Mouse (Mus musculus) CH12.LX (cell line): Measurements from ENCODE around the gene Mical3. TPM values are rescaled to one million over a fixed set of nuclear protein-coding genes. Genes with fewer than 3 reads are reported as not detected.
A peak's percentile ranks its signal among the peaks of the same experiment; 100 is the strongest.

ENCODE experiments used
- DNase-seq: peaks from one replicate; pipeline ENCODE4 v3.0.0-alpha.2; 2013; ENCODE audit errors: extremely low read depth
- H3K27ac ChIP-seq: 2 replicates; pipeline ENCODE4 v1.5.1; 2012; ENCODE audit warnings: low read depth, mild to moderate bottlenecking, control low read depth, moderate library complexity; ENCODE audit not compliant: insufficient read depth
- H3K27me3 ChIP-seq: replicated peaks from 2 replicates; pipeline ENCODE3; 2012; ENCODE audit warnings: inconsistent platforms
- H3K36me3 ChIP-seq, 2 experiments: replicated peaks in 1 of 2; 2 replicates each; pipeline versions ENCODE3 to v1.6.1; 2012; ENCODE audit warnings: inconsistent platforms in 1 of 2, low read length in 1 of 2, mild to moderate bottlenecking in 1 of 2, mixed read lengths in 1 of 2, moderate library complexity in 1 of 2; ENCODE audit not compliant: control insufficient read depth in 1 of 2, insufficient read depth in 1 of 2
- H3K4me1 ChIP-seq, 2 experiments: 2 replicates each; pipeline ENCODE4 v1.6.1; 2012; ENCODE audit warnings: inconsistent platforms in 1 of 2, moderate library complexity in 1 of 2; ENCODE audit not compliant: insufficient read depth in 2 of 2, control insufficient read depth in 1 of 2
- H3K4me2 ChIP-seq: 2 replicates; pipeline ENCODE4 v1.6.1; 2012; ENCODE audit warnings: low read depth, mild to moderate bottlenecking, control low read depth; ENCODE audit not compliant: poor library complexity, insufficient read depth, severe bottlenecking
- H3K4me3 ChIP-seq, 3 experiments: fragments of 150-350 bp in 1 of 3; sonication (generic) in 1 of 3; replicated peaks in 1 of 3; 2 replicates each; pipeline versions ENCODE3 to v1.5.1; 2011 to 2012; ENCODE audit warnings: low read depth in 2 of 3, low read length in 2 of 3, mild to moderate bottlenecking in 2 of 3, moderate library complexity in 2 of 3, control low read depth in 1 of 3, improper control_type of control experiment in 1 of 3, inconsistent platforms in 1 of 3, mixed read lengths in 1 of 3; ENCODE audit not compliant: poor library complexity in 1 of 3
- H3K79me2 ChIP-seq: replicated peaks from 2 replicates; pipeline ENCODE4 v1.6.1; 2012; ENCODE audit warnings: mild to moderate bottlenecking, moderate library complexity; ENCODE audit not compliant: control insufficient read depth, poor library complexity, insufficient read depth, severe bottlenecking; ENCODE audit errors: extremely low read depth
- H3K9ac ChIP-seq: 2 replicates; pipeline ENCODE4 v1.6.1; 2012; ENCODE audit warnings: low read depth, mild to moderate bottlenecking, control low read depth, moderate library complexity; ENCODE audit not compliant: insufficient read depth
- H3K9me3 ChIP-seq: replicated peaks from 2 replicates; pipeline ENCODE3; 2012; ENCODE audit warnings: low read length, inconsistent platforms, mixed read lengths
- BHLHE40 ChIP-seq: IDR thresholded peaks from 2 replicates; pipeline ENCODE4 v1.6.1; 2011; ENCODE audit warnings: mild to moderate bottlenecking, low read depth, low read length, improper control_type of control experiment
- CHD1 ChIP-seq: IDR thresholded peaks from 2 replicates; pipeline ENCODE4 v1.6.1; 2012; ENCODE audit warnings: low read depth, low read length, improper control_type of control experiment, inconsistent platforms
- CHD2 ChIP-seq: IDR thresholded peaks from 2 replicates; pipeline ENCODE4 v1.6.1; 2011; ENCODE audit warnings: low read length, improper control_type of control experiment
- CTCF ChIP-seq, 2 experiments: IDR thresholded peaks in 1 of 2; conservative IDR thresholded peaks in 1 of 2; 2 replicates each; pipeline ENCODE4 v1.5.1; 2011 to 2012; ENCODE audit warnings: low read depth in 2 of 2, low read length in 2 of 2, improper control_type of control experiment in 1 of 2, inconsistent platforms in 1 of 2, mild to moderate bottlenecking in 1 of 2, moderate library complexity in 1 of 2
- E2F4 ChIP-seq: IDR thresholded peaks from 2 replicates; pipeline ENCODE4 v1.6.1; 2011; ENCODE audit warnings: low read depth, low read length, improper control_type of control experiment; ENCODE audit not compliant: insufficient replicate concordance
- ELF1 ChIP-seq: IDR thresholded peaks from 2 replicates; pipeline ENCODE4 v1.6.1; 2014; ENCODE audit warnings: low read depth, mild to moderate bottlenecking, inconsistent platforms, low read length, improper control_type of control experiment
- EP300 ChIP-seq: IDR thresholded peaks from 2 replicates; pipeline ENCODE4 v1.6.1; 2011; ENCODE audit warnings: low read length, improper control_type of control experiment
- ETS1 ChIP-seq: conservative IDR thresholded peaks from 2 replicates; pipeline ENCODE4 v1.6.1; 2012; ENCODE audit warnings: low read depth, mild to moderate bottlenecking, inconsistent platforms, low read length, improper control_type of control experiment, moderate library complexity
- HCFC1 ChIP-seq: IDR thresholded peaks from 2 replicates; pipeline ENCODE4 v1.6.1; 2012; ENCODE audit warnings: low read depth, mild to moderate bottlenecking, inconsistent platforms, low read length, improper control_type of control experiment
- IRF4 ChIP-seq: IDR thresholded peaks from 2 replicates; pipeline ENCODE4 v1.6.1; 2014; ENCODE audit warnings: low read depth, mild to moderate bottlenecking, inconsistent platforms, low read length, improper control_type of control experiment
- JUN ChIP-seq: IDR thresholded peaks from 2 replicates; pipeline ENCODE4 v1.6.1; 2011; ENCODE audit warnings: low read depth, mild to moderate bottlenecking, low read length, improper control_type of control experiment, moderate library complexity; ENCODE audit not compliant: insufficient read depth
- JUND ChIP-seq: conservative IDR thresholded peaks from 2 replicates; pipeline ENCODE4 v1.6.1; 2011; ENCODE audit warnings: low read depth, low read length, improper control_type of control experiment
- KAT2A ChIP-seq: IDR thresholded peaks from 2 replicates; pipeline ENCODE4 v1.6.1; 2012; ENCODE audit warnings: low read length, improper control_type of control experiment, inconsistent platforms; ENCODE audit not compliant: insufficient replicate concordance
- MAFK ChIP-seq: IDR thresholded peaks from 2 replicates; pipeline ENCODE4 v1.6.1; 2011; ENCODE audit warnings: low read length, improper control_type of control experiment; ENCODE audit not compliant: insufficient replicate concordance
- MAX ChIP-seq: IDR thresholded peaks from 2 replicates; pipeline ENCODE4 v1.6.1; 2011; ENCODE audit warnings: low read length, improper control_type of control experiment
- MAZ ChIP-seq: IDR thresholded peaks from 2 replicates; pipeline ENCODE4 v1.6.1; 2012; ENCODE audit warnings: low read depth, mild to moderate bottlenecking, inconsistent platforms, low read length, improper control_type of control experiment, moderate library complexity
- MEF2A ChIP-seq: IDR thresholded peaks from 2 replicates; pipeline ENCODE4 v1.6.1; 2014; ENCODE audit warnings: low read depth, mild to moderate bottlenecking, inconsistent platforms, low read length, improper control_type of control experiment, borderline replicate concordance
- MXI1 ChIP-seq: IDR thresholded peaks from 2 replicates; pipeline ENCODE4 v1.6.1; 2011; ENCODE audit warnings: mild to moderate bottlenecking, low read depth, low read length, improper control_type of control experiment
- MYC ChIP-seq: IDR thresholded peaks from 2 replicates; pipeline ENCODE4 v1.6.1; 2011; ENCODE audit warnings: low read depth, mild to moderate bottlenecking, improper control_type of control experiment, low read length
- NELFE ChIP-seq: IDR thresholded peaks from 2 replicates; pipeline ENCODE4 v1.6.1; 2011; ENCODE audit warnings: low read depth, low read length, improper control_type of control experiment
- NRF1 ChIP-seq: IDR thresholded peaks from 2 replicates; pipeline ENCODE4 v1.6.1; 2014; ENCODE audit warnings: low read depth, mild to moderate bottlenecking, inconsistent platforms, low read length, improper control_type of control experiment, moderate library complexity
- PAX5 ChIP-seq: IDR thresholded peaks from 2 replicates; pipeline ENCODE4 v1.6.1; 2012; ENCODE audit warnings: low read length, inconsistent platforms, mixed read lengths
- POLR2A ChIP-seq: IDR thresholded peaks from 2 replicates; pipeline ENCODE4 v1.6.1; 2011; ENCODE audit warnings: low read depth, mild to moderate bottlenecking, improper control_type of control experiment, low read length
- RCOR1 ChIP-seq: conservative IDR thresholded peaks from 2 replicates; pipeline ENCODE4 v1.6.1; 2012; ENCODE audit warnings: low read depth, mild to moderate bottlenecking, inconsistent platforms, low read length, improper control_type of control experiment
- SIN3A ChIP-seq: IDR thresholded peaks from 2 replicates; pipeline ENCODE4 v1.6.1; 2012; ENCODE audit warnings: low read length, improper control_type of control experiment, inconsistent platforms
- SMC3 ChIP-seq: IDR thresholded peaks from 2 replicates; pipeline ENCODE4 v1.6.1; 2011; ENCODE audit warnings: low read depth, low read length, improper control_type of control experiment
- TCF12 ChIP-seq: IDR thresholded peaks from 2 replicates; pipeline ENCODE4 v1.6.1; 2014; ENCODE audit warnings: low read depth, mild to moderate bottlenecking, inconsistent platforms, low read length, improper control_type of control experiment
- USF1 ChIP-seq: IDR thresholded peaks from 2 replicates; pipeline ENCODE4 v1.6.1; 2014; ENCODE audit warnings: low read depth, mild to moderate bottlenecking, inconsistent platforms, low read length, improper control_type of control experiment
- ZC3H11A ChIP-seq: IDR thresholded peaks from 2 replicates; pipeline ENCODE4 v1.6.1; 2012; ENCODE audit warnings: low read depth, mild to moderate bottlenecking, inconsistent platforms, low read length, improper control_type of control experiment
- ZKSCAN1 ChIP-seq: IDR thresholded peaks from 2 replicates; pipeline ENCODE4 v1.6.1; 2012; ENCODE audit warnings: low read depth, inconsistent platforms, low read length, improper control_type of control experiment, borderline replicate concordance
- dilution Hi-C: fragments of 300-500 bp; cut with MboI; formaldehyde crosslinking; loops from 2 replicates; pipeline ENCODE4 v1.14.3; 2020; ENCODE audit warnings: low sequenced_read_pairs; ENCODE audit not compliant: extremely low pct_unique_long_range_greater_than_20kb, extremely low pct_ligation_motif_present
- in situ Hi-C: fragments of 300-500 bp; cut with MboI; formaldehyde crosslinking; loops from 3 replicates; pipeline ENCODE4 v1.14.3; 2019; ENCODE audit warnings: low sequenced_read_pairs, low pct_ligation_motif_present, low pct_unique_long_range_greater_than_20kb, mixed read lengths
- polyA plus RNA-seq: library from polyadenylated mRNA; unstranded; fragments of >175 nt; gene quantifications from 2 replicates; pipeline ENCODE4 v1.2.1, GENCODE M21; 2012; ENCODE audit warnings: low read depth; ENCODE audit not compliant: insufficient read length
- total RNA-seq, 2 experiments: library from RNA; depleted of rRNA; stranded (reverse); fragments of 300-350 nt in 1 of 2; fragments of >200 nt in 1 of 2; gene quantifications; 2 replicates each; pipeline ENCODE4 v1.2.3; 2012 to 2014

Mical3 gene
- total and polyA plus RNA-seq, 3 experiments: 10.2 to 56.3 (median 26.8) TPM

GRCm38 (mm10) chr6:121099228-121099608, 31.6 kb downstream of the Mical3 start:
- dilution Hi-C loops: no loop called here

GRCm38 (mm10) chr6:121098511-121099227, 32.1 kb downstream of the Mical3 start:
- Histone ChIP-seq H3K4me3 (no peak overlapping the region), H3K9ac (no peak overlapping the region), H3K27me3 (no peaks in the 10 kb centered on the region), H3K4me1 (peaks cover 56 to 94% of the 10 kb centered on the region in 2 experiments), H3K9me3 (no peaks in the 10 kb centered on the region), H3K79me2 (peaks cover 30% of the 10 kb centered on the region), H3K4me2 (peak overlapping the region; percentile 48), H3K36me3 (peaks cover 0 to 55% of the 10 kb centered on the region in 2 experiments), H3K27ac (peak overlapping the region; percentile 64)
- in situ Hi-C loops (no loop called here), dilution Hi-C loops (no loop called here)
- DNase-seq: peak; percentile 89
- TF ChIP-seq NELFE (no peak), MAFK (peak; percentile 65; the same call in 1 of the 2 replicates), EP300 (peak; percentile 81), IRF4 (peak; percentile 56), USF1 (0 out of 2 replicates have a peak, but pooled peaks have one; percentile 1), KAT2A (no peak), ETS1 (peak; percentile 94), E2F4 (no peak), CHD1 (peak; percentile 37; the same call in 1 of the 2 replicates), CHD2 (peak; percentile 67; the same call in 1 of the 2 replicates), SMC3 (no peak), RCOR1 (peak; percentile 63; the same call in 1 of the 2 replicates), ZC3H11A (no peak), MAZ (peak; percentile 85; the same call in 1 of the 2 replicates), JUN (peak; percentile 62), JUND (peak; percentile 69), SIN3A (peak; percentile 76), MAX (peak; percentile 98), ELF1 (peak; percentile 61), BHLHE40 (peak; percentile 97), PAX5 (no peak), POLR2A (0 out of 2 replicates have a peak, but pooled peaks have one; percentile 17)

More at GRCm38 (mm10) chr6:121099228-121099608, 31.6 kb downstream of the Mical3 start:
- DNase-seq: no peak
- no peaks in the 10 kb centered on the region for H3K27me3 ChIP-seq
- peaks cover 30% of the 10 kb centered on the region for H3K79me2 ChIP-seq
- H3K27ac ChIP-seq: peak overlapping the region; percentile 76
- H3K9me3 ChIP-seq: no peaks in the 10 kb centered on the region
- no peak for TF ChIP-seq JUND
- TF ChIP-seq ETS1: peak; percentile 84
- TF ChIP-seq CTCF (conservative IDR thresholded peaks at IDR 0.05 in 1 of 2, IDR thresholded peaks at IDR 0.05 in 1 of 2; ENCODE audit: low read depth in 2 of 2, low read length in 2 of 2): no peak
- TF ChIP-seq PAX5: no peak
- peak; percentile 87; the same call in 1 of the 2 replicates for TF ChIP-seq MAZ
- TF ChIP-seq MYC: 0 out of 2 replicates have a peak, but pooled peaks have one; percentile 64
- peak; percentile 77; the same call in 1 of the 2 replicates for TF ChIP-seq IRF4
- peak; percentile 64 for TF ChIP-seq BHLHE40
- TF ChIP-seq HCFC1: peak; percentile 33; the same call in 1 of the 2 replicates
- TF ChIP-seq MXI1: 0 out of 2 replicates have a peak, but pooled peaks have one; percentile 28
- no peak for TF ChIP-seq ZKSCAN1
- no peak for TF ChIP-seq KAT2A
- TF ChIP-seq SIN3A: peak; percentile 49; the same call in 1 of the 2 replicates
- no peak for TF ChIP-seq MAFK
- TF ChIP-seq CHD1: peak; percentile 48; the same call in 1 of the 2 replicates
- peak; percentile 30; the same call in 1 of the 2 replicates for TF ChIP-seq NRF1
- peak; percentile 77 for TF ChIP-seq MEF2A
- peak; percentile 58 for TF ChIP-seq EP300
- no peak for TF ChIP-seq NELFE
- TF ChIP-seq MAX: peak; percentile 63
- TF ChIP-seq TCF12: peak; percentile 87
- in situ Hi-C loops: no loop called here
- peak overlapping the region; percentile 16; the same call in 1 of the 2 replicates for H3K9ac ChIP-seq
- H3K36me3 ChIP-seq: peaks cover 0 to 51% of the 10 kb centered on the region in 2 experiments
- H3K4me3 ChIP-seq: no peak overlapping the region
- peaks cover 56 to 94% of the 10 kb centered on the region in 2 experiments for H3K4me1 ChIP-seq
- peak overlapping the region; percentile 48 for H3K4me2 ChIP-seq
